ENCODE assay signal across 15 mouse cellular contexts in the genomic region with DNA sequence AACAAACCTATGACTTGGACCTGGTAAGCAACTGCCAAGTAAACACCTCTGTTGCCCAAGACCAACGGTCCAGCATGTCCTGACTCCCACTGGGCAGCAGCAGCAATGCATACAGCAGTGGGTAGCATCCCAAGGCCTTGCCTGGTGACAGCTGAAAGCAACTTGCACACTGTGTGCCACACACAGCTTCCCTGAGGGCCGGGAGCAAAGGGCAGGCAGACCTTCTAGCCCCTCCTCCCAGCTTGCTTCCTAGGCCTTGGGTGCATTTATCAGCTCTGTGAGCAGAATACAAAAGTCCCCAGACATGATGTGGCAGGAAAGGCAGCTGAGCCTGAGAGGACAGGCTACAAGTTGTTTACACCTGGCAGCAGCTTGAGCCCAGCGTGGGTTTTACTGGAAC. TPM values are rescaled to one million over a fixed set of nuclear protein-coding genes. Genes with fewer than 3 reads are reported as not detected.
DNase-seq lines count a peak whose midpoint lies in the region; ATAC-seq and TF ChIP-seq lines count a peak whose summit lies in the region.
"Had no signal": no experiment of that assay in that cellular context is flagged by ENCODE, and none has a peak within 500 bp of the region (broad histone marks: within the 10 kb centered on the region; RNA-seq: fewer than 3 reads in every experiment).

No protein-coding gene starts in this region.

- ATAC-seq in embryonic facial prominence, embryonic 11.5 days (replicated peaks; ENCODE audit: insufficient number of reproducible peaks, low FRiP score, low TSS enrichment, low read depth) = no peak
- ATAC-seq in limb, embryonic 11.5 days (ENCODE audit: insufficient number of reproducible peaks, low FRiP score, low TSS enrichment, low read depth) = no peak
- ATAC-seq: forebrain, embryonic 14.5 days had no signal

- no peak overlapping the region for H3K4me2 ChIP-seq in embryonic facial prominence, embryonic 11.5 days (ENCODE audit: low read depth, low read length)
- H3K4me2 ChIP-seq in limb, embryonic 11.5 days (ENCODE audit: low read depth, severe bottlenecking) = no peak overlapping the region

- H3K9me3 ChIP-seq in embryonic facial prominence, embryonic 11.5 days (replicated peaks; ENCODE audit: control insufficient read depth, low read length) = no peaks in the 10 kb centered on the region
- H3K9me3 ChIP-seq in limb, embryonic 11.5 days (ENCODE audit: control insufficient read depth, low read length) = no peaks in the 10 kb centered on the region

- H3K9ac ChIP-seq in embryonic facial prominence, embryonic 11.5 days (replicated peaks; ENCODE audit: low read length) = 0 out of 2 replicates have a peak overlapping the region, but pooled peaks have one; percentile 25
- H3K9ac ChIP-seq in limb, embryonic 11.5 days (ENCODE audit: low read length) = no peak overlapping the region

- no peaks in the 10 kb centered on the region for H3K36me3 ChIP-seq in embryonic facial prominence, embryonic 11.5 days (replicated peaks; ENCODE audit: control insufficient read depth, insufficient read depth, low read depth, low read length)
- no peaks in the 10 kb centered on the region for H3K36me3 ChIP-seq in limb, embryonic 11.5 days (ENCODE audit: control insufficient read depth, insufficient read depth, low read length)

- TF ChIP-seq CTCF in layer of hippocampus, adult 2 months (conservative IDR thresholded peaks at IDR 0.05) = no peak

- peak overlapping the region; percentile 73 for H3K27ac ChIP-seq in layer of hippocampus, adult 2 months
- H3K27ac ChIP-seq in embryonic facial prominence, embryonic 11.5 days (replicated peaks; ENCODE audit: low read depth, low read length) = no peak overlapping the region
- H3K27ac ChIP-seq in limb, embryonic 11.5 days (replicated peaks; ENCODE audit: low read depth, low read length) = 0 out of 2 replicates have a peak overlapping the region, but pooled peaks have one; percentile 1
- H3K27ac ChIP-seq: macrophage had no signal

- no peak for DNase-seq in layer of hippocampus, adult 2 months (ENCODE audit: low spot score in 2 of 2)
- no peak for DNase-seq in layer of hippocampus, adult 18-20 months (ENCODE audit: low spot score in 2 of 2)
- peak; percentile 38 for DNase-seq in embryo, embryonic 11 days
- no peak for DNase-seq in embryonic facial prominence, embryonic 11.5 days (ENCODE audit: low spot score)
- peak; percentile 32 for DNase-seq in limb, embryonic 11.5 days (ENCODE audit: low spot score)
- DNase-seq in gastrocnemius, adult 18-20 months (ENCODE audit: low spot score) = no peak
- no peak for DNase-seq in cerebellum, adult 11 months
- DNase-seq: cerebellum, adult 8-10 months; kidney, adult 9 months; layer of hippocampus, adult 9-11 months; thymus, postnatal 14 days had no signal

- no peak overlapping the region for H3K4me3 ChIP-seq in layer of hippocampus, adult 2 months
- H3K4me3 ChIP-seq in embryonic facial prominence, embryonic 11.5 days (ENCODE audit: low read depth, low read length) = no peak overlapping the region
- H3K4me3 ChIP-seq in limb, embryonic 11.5 days (ENCODE audit: low read depth, low read length) = no peak overlapping the region

- peaks cover 3% of the 10 kb centered on the region; the same call in 1 of the 2 replicates for H3K4me1 ChIP-seq in embryonic facial prominence, embryonic 11.5 days (ENCODE audit: control insufficient read depth, insufficient read depth, low read length)
- H3K4me1 ChIP-seq in limb, embryonic 11.5 days (ENCODE audit: control insufficient read depth, insufficient read depth, low read length) = peaks cover 25% of the 10 kb centered on the region

- no peaks in the 10 kb centered on the region for H3K27me3 ChIP-seq in embryonic facial prominence, embryonic 11.5 days (ENCODE audit: control insufficient read depth, insufficient read depth, low read length)
- H3K27me3 ChIP-seq in limb, embryonic 11.5 days (ENCODE audit: control insufficient read depth, insufficient read depth, low read length) = no peaks in the 10 kb centered on the region

- WGBS in embryonic facial prominence, embryonic 11.5 days = 21% methylated on average over 3 of the region's 3 CpGs
- 35% methylated on average over 3 of the region's 3 CpGs for WGBS in limb, embryonic 11.5 days

RNA-seq across cellular contexts. Expression of gene Grik4, which starts 37.3 kb away (rescaled TPM):
- total RNA-seq in layer of hippocampus, adult 2 months (2021) = 10 to 100 TPM; 53.0 to 63.2 TPM
- total RNA-seq in layer of hippocampus, adult 18-20 months (2021) = 10 to 100 TPM; 50.7 to 54.9 TPM
- polyA plus RNA-seq in embryonic facial prominence, embryonic 11.5 days (2014; fragmentation: Nextera tagmentation; extraction: Ambion mirVana) = 0.49 and 0.89 TPM in 2 replicates
- polyA plus RNA-seq in limb, embryonic 11.5 days (2014; fragmentation: Nextera tagmentation; extraction: Ambion mirVana) = 0.84 and 1.1 TPM in 2 replicates
- total RNA-seq in gastrocnemius, adult 18-20 months (2021) = under 1 TPM in 1 of 2 experiments, not detected in 1; 0.12 TPM
- total RNA-seq: CH12.LX; heart, adult 8-10 months had no signal
- polyA plus RNA-seq: macrophage had no signal

Comparison
In these comparisons a context has a peak if more than half of its experiments do, and no peak if none do; other contexts are left out.
1. DNase-seq: peak in embryo, embryonic 11 days (single experiment) and limb, embryonic 11.5 days (single experiment); none in layer of hippocampus, adult 2 months (0 of 2), layer of hippocampus, adult 18-20 months (0 of 2), embryonic facial prominence, embryonic 11.5 days (single experiment), gastrocnemius, adult 18-20 months (single experiment) and cerebellum, adult 11 months (single experiment).
2. RNA of gene Grik4, which starts 37.3 kb away (total RNA-seq): 53.0 to 63.2 TPM in layer of hippocampus, adult 2 months and 50.7 to 54.9 TPM in layer of hippocampus, adult 18-20 months; 0.12 TPM in gastrocnemius, adult 18-20 months; every median in the first group is over 10 times any median in the second.